Mouse (Mus musculus) CD4-positive, CD25-positive, alpha-beta regulatory T cell, adult 4 months (primary cell): ENCODE measurements around the gene P2ry6. TPM values are rescaled to one million over a fixed set of nuclear protein-coding genes. Genes with fewer than 3 reads are reported as not detected.

Source experiments
- ATAC-seq: one replicate; pipeline ENCODE4 v1.8.0; 2017
- polyA plus RNA-seq, 2 experiments: library from polyadenylated mRNA; unstranded; fragments of 100-300 nt; shearing (Covaris generic); gene quantifications; one replicate each; pipeline ENCODE4 v1.2.1; 2017

P2ry6 gene
- polyA plus RNA-seq, 2 experiments from 2014 or later, result not detected

DNA sequence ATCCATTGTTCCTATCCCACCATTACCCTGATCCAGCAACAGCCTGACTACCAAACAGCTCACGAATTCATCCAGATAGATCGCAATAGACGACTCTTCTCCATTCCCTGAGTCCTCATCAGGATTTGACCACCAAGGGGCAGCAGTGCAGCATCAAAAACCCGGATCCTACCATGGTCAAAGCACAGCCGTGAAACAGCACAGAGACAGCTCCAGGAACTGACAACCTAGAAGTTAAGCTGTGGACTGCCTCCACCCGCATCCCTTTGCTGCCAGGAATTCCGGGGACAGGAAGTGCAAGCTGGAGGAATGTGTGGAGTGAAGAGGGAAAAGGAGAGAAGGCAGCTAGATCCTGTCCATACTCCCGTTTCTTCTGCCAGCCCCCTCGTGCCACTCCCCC lies 13.6 kb upstream of the P2ry6 start:
- ATAC-seq, result no peak

DNA sequence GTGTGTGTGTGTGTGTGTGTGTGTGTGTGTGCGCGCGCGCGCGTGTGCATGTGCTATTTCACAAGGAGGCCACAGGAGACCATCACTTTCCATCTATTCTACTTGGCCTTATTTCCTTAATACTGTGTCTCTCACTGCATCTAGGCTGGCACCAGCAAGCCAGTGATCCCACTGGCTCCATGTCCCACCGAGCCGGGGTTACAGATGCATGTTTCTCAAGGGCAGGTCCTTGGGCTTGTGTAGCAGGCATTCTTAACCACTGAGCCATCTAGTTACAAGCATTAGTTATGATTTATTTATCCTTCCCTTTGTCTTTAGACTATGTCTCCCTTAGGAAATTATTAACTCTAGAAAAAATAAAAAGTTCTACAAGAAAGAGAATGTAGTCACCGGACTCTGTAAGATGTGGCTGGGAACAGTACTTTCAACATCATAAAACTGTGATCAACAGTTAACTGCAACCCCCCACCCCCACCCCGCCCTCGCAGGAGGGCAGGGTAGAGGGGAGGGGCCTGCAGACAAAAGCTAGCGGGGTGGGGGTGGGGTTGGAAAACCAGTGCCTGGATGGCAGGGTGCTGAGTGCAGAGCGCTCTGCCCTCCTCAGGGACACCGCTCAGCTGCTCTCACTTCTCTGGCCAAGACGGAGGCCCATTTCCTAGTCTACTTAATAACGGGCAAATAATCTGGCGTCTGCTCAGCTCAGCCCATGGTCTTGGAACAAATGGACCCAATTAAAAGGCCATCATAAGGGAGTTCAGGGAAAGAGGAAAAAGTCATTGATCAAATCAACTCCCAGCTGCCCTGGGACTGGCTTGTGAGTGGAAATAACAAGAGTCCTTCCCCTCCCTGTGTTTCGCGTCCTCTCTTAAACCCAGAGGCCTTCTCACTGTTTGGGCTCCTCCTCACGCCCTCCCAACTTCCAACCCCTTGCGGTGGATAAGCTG lies 10.3 kb upstream of the P2ry6 start:
- no peak for ATAC-seq

DNA sequence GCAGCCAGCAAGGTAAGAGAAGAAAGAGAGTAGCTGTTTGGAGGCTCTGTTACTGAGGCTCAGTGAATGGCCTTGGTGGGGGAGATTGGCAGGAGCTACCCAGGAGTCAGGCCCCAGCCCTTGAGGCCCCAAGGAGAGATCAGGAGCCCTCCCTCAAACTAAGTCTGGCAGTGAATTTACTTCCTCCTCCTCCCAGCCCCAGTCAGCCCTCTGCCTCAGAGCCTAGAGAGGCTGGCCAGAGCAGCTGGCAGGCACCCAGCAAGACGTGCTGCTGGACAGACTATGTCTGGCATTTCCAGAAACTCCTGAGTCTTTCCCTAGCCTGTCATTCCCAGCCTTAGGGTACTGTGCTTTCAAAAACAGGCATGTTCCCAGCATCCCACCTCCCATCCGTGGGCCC lies 4.7 kb upstream of the P2ry6 start:
- ATAC-seq, result no peak

DNA sequence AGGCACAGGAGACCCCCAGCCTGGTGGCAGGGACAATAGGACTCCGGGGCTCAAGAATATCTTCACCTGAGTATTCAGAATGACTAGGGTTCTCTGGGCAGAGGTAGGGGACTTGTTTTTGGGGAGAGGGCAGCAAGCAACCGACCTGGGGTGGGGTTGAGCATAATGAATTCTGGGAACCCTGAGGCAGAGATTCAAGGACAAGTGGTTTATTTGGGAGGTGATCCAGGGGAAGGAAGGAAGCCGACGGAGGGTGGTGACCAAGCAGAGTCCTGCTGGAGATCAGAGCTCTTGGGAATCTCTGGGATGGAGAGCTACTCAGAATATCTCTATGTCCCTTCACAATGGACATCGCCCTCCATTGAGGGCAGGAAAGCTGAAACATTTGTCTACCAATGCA lies 3.7 kb upstream of the P2ry6 start:
- ATAC-seq, result no peak

DNA sequence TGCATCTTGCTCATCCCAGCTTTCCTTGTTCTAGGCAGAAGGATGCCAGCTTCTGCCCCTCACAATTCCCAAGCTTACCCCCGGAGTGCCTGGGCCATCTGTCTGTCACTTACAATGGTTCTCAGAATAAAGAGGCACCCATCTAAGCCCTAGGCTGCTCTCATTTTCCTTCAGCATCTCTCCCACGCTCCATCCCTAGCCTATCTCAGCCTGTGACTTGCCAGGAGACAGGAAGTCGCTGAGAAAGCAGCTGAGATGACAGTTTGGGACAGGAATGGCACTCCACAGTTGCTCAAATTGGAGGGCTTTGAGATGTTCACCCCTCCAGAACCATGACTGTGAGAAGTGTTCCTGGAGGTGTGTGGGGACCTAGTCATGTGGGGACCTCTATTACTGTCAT lies 1.6 kb downstream of the P2ry6 start:
- no peak for ATAC-seq

DNA sequence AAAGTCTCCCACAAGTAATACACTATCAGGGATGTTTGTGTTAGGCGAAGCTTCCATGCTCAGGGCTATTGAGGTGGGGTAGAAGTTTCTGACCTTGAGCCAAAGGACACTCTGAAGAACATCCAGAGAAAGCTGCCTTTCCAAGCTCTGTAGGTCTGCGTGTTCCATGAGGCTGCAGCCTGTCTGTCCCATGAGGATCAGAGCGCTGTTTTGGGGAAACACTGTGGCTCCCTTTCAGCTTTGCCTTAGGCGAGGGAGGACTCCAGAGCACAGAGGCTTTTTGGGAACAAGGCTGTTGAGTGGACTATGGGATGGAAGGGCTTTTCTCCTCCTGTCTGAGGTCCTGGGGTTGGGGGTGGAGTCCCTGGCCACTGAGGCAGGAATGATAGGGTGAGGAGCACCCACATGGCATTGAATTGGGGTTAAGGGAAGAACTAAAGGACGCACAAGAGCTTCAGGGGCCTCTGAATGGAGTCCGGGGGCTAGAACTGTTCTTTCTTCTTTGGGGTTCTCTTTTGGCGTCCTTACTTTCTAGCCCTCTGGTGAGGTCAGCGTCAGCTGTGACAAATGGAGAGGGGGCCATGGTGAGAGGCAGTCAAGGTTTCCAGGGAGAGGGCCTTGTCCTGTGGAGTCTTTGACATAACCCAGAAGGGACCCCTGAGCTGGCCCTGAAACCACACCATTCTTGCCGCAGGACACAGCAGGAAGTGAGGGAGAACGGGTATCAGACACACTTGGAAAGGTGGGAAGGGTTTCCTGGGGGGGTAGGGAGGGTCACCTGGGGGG lies 5.4 kb downstream of the P2ry6 start:
- ATAC-seq, result no peak

DNA sequence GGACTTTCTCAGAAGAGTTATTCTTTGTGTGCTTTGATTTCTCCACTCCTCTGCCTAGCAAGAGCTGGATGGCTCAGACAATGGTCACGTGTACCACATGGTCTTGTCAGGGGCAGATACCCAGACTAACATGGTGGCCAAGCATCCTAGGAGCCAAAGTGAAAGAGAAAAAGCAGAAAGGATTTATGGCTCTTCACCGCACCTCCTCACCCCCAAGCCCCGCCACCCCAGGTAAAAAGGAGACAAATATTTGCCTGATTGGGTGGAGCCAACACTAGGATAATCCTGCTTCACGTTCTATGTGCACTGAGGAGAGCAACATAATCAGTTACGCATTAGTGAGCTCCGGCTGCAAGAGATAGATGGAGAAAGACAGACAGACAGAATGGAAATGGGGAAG lies 6.1 kb downstream of the P2ry6 start:
- no peak for ATAC-seq

DNA sequence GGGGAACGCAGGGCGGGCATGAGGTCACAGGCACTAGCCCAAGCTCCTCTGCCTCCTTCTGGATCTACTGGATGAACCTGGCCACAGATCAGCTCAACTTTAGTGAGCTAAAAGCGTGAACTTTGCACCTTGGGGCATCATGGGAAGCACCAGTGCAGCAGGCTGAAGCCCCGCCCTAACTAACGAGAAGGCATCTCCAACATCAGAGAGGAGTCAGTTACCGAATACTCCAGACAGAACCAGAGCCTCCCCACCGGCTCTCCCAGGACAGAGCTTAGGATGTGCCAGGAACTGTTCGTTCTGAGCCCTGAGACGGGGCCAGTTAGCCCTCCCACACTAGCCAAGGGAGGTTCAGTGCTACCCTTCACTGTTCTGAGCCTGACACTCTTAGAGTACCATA lies 6.6 kb downstream of the P2ry6 start:
- ATAC-seq, result no peak

DNA sequence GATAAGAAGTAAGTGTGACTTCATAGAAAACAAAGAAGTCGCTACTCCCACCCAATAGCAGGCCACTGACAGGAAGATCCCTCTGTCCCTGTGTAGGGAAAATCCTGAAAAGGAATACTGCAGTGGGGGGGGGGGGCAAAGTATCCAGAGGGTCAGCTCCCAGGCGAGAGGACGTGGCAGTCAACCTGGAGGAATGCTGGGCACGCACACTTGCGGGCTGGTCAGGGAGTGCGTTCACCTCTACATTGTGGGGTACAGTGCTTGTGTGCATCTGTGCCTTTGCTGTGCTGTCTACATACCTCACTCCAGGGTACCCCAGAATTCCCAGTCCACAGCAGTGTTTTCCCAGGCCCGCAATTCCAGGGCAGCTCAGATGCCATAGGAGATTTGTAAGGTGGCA lies 8.4 kb downstream of the P2ry6 start:
- no peak for ATAC-seq

DNA sequence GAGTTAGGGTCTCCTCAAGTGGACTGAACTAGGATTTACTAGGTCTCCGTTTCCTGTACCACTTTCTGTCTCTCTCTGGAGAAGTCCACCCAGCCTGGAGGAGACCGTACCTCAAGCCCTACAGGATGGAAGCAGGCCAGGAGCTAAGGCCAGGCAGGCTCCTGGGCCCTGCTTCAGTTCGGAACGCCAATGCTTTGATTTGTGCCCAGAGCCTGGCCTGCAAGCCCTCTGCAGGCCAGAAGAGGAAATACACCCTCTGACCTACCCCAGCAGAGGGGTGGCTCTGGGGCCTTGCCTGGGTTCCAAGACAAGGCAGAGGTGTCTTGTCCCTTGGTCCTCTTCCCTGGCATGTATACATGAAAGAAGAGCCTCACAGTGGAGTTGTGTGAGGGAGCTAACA lies 9.4 kb downstream of the P2ry6 start:
- peak; percentile 37 for ATAC-seq

DNA sequence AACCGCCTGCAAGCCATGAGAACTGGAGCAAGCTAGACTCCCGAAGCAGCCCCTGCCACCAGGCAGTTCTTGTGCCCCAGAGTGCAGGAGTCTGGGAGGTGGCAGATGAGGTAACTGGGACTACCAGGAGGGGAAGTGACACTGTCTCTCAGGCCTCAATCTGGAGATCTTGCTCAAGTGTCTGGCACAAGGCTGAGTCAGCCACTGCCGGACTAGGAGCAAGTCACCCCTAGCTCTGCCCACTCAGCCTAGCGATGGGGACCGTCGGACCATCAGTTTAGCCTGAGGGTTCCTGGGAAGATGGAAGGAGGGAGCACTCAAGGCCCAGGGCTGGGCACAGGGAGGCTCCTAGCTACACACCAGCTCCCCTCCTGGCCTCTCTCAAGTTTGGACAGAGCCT lies 10.2 kb downstream of the P2ry6 start:
- ATAC-seq, result no peak

DNA sequence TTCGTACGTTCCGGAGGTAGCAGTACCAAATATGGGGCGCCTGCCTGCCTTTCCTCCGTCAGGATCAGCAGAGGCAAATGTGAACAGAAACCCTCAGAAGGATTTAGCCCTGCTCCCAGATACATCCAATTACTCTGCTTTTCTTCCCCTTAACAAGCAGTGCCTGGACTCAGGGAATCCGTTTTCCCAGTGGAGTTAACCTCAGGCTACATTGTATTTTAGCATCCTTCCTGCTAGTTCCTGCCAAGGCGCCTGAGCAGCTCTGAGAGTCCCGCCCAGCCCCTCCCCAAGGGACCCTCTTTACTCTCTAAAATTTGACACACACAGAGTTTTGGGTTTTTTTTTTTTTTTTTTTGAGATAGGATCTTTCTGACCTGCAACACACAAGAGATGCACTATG lies 11.1 kb downstream of the P2ry6 start:
- ATAC-seq, result no peak

DNA sequence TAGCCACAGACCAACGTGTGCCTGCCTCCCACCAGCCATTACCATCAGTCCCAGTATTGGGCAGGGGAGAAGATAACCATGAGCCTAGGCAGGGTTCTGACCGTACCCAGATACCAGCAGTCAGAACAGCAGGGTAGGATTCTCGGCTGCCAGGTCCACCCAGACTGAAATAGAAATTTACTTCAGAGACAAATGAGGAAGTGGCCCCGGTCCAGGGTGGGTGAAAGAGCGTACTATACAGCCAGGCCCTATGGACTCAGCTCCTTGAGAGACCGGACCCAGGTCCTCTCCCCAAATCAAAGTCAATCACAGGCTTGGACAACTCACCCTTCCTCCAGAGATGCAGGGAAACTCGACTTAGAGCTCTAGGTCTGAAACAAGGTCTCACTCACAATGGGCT lies 13.3 kb downstream of the P2ry6 start:
- no peak for ATAC-seq

DNA sequence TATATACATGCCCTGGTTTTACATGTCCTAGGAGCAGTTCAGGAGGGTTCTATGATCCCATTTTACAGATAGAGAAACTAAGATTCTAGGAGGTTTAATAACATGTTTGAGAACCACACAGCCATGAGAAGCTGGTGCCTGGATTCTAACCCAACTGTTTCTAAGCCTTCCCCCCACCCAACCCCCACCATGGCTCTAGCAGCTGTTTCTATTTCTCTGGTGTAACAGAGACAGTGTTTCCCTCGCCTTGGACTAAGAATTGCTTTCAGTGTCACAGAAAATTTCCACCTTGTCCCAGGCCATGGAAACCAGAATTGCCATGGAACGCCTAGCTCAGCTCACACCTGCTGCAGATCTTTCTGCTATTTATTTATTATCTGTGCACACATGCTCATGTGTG lies 14.0 kb downstream of the P2ry6 start:
- ATAC-seq, result no peak

DNA sequence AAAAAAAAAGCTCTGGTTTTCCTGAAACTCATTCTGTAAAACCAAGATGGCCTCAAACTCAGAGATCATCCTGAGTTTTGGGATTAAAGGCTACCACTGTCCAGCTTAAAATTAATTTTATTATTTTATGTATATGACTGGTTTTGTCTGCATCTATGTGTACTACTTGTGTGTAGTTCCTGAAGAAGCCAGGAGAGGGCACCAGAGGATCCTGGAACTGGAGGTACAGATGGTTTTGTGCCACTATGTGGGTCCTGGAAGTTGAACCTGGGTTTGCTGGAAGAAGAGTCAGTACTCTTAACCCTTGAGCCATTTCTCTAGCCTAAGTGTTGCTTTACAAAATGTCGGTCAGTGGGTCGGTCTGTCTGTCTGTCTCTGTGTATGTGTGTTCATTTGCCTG lies 16.0 kb downstream of the P2ry6 start:
- no peak for ATAC-seq

DNA sequence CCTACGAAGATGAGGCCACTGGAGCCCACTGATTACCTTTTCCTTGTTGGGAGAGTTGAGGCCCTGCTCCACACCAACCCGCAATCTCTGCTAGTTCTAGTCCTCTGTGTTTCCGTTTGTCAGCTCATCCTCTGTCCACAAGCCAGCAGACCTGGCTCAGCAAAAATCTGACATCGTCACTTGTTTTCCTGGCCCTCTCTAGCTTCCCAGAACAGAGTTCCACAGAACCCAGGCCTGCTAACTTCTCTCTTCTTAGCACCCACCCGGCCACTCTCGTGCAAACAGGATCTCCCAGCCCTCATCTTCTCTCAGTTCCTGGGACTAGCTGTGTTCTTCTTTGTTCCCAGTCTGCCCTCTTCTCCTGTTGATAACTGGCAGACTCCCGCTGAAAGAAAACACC lies 21.8 kb downstream of the P2ry6 start:
- no peak for ATAC-seq

DNA sequence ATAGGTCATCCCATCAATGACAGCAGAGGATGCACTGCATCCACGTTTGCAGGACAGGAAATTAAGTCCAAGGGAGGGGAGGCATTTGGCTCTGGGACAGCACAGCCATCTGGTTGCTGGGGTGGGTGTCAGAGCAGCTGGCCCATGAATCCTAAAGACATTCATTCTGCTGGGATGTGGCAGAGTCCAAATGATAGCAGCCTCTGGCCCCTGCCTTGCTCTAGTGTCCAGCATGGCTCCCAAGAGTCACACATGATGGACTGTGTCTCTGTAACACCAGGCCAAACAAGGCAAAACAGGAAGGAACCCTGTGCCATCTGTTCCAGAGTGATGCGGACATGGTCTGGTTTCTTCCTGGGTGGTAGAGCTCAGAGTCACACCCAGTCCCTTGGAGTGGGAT lies 22.5 kb downstream of the P2ry6 start:
- ATAC-seq, result no peak

DNA sequence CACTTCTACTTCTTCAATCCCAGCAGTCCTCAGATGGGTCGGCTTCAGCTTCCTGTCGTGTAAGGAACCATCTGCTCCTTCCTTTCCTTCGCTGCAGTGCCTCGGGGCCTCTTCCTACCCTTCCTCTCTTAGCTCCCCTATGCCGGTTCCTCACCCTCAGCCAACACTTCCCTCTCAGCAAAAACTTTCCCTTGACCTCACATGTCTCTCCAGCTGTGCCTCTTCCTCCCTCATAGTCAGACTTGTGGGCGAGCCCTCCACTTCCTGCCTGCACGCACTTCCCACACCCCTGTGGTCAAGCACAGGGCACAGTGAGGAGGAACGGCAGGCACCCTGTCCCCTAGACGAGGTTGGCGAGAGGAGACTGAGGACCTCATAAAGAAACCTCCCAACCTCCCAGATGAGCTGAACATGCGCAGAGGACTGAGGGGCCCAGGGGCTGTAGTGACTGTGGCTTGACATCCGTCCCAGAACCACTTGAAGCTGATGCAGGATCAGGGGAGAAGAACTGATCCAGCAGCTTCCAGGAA lies 23.9 kb downstream of the P2ry6 start:
- ATAC-seq, result no peak

DNA sequence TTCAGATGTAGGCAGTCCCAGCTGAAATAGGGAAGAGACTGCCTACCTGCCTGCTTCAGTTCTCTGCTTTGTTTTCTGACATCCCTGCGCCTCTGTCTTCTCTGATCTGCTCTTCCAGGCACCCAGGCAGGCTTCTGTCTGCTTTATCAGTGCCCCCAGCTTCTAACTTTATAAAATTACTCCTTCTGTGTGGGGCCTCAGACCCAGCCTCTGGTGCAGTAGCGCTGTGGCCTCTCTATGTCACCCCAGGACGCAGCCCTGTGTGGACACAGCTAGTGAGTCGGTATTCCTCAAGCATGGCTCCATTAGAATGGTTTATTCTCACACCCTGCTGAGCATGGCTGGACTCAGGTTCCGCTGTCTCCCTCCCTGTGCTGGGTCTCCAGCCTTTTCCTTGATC lies 24.4 kb downstream of the P2ry6 start:
- no peak for ATAC-seq

DNA sequence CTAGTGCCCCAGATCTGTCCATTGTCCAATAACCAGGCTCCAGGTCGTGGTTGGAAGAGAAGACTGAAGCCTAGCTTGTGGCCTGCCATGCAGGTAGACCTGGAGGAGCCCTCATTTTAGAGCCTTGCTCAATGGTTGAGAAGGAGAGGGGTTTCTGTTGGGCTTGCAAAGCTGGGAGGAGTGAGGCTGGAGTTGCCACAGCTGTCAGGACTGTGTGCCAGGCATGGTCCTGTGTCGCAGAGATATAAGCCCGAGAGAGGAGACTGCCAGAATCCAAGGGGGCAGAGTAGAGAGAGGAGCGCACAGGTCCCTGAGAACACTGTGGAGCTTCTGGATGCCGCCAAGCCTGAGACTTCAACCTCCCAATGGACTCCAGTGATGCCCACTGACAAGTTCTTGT lies 29.7 kb downstream of the P2ry6 start:
- ATAC-seq, result no peak

DNA sequence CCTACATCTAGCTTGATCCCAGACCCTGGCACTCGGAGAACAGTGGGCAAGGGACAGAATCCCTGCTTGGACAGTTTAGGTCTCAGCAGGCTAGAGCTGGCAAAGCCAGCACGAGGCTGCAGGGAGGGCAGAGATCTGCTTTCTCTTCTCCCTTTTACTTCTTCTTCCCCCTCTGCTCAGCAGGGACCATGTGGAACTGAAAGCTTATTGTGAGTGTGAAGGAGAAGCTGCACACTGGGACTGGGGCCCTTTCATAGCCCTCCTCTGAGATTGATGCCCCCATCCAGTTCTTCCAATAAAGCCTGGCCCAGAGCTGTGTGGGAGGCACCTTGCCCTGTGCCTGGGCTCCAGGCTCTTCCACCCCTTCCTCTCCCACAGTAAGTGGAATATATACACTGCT lies 30.1 kb downstream of the P2ry6 start:
- no peak for ATAC-seq

DNA sequence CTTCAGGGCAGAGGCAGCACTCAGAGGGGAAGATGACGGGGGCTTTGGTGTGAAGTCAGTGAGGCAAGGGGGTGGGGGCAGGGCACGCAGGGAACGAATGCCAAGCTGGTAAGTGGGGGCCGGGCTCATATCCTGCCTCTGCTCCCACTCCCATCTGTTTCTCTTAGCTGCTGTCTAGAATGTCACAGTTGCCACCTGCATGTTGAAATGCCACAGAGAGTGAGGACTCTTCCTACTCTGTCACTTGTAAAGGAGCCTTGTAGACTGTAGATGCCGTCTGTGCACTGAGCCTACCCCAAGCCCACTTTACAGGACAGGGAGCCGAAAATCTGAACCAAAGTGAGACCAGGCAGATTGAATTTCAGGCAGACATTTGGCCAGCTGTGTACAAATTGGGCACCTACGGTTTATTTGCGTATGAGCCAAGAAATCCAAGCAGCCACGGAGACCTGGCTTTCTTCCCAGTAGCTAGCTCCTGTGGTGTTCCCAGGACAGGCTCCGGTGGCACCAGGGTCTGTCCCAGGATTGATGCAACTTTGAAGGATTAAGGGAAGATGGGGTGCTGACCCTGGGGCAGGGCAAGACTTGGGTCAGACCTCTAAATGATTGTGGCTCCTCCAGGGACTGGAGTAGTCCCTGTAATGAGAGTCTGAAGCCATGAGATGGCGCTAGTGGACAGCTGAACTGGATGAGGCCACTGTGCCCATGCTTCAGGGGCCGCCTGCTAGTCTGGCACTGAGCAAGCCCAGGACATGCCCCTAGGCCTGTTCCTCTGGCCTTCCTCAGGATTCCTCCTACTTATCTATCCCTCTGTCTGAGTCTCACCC lies 31.4 kb downstream of the P2ry6 start:
- ATAC-seq, result no peak

DNA sequence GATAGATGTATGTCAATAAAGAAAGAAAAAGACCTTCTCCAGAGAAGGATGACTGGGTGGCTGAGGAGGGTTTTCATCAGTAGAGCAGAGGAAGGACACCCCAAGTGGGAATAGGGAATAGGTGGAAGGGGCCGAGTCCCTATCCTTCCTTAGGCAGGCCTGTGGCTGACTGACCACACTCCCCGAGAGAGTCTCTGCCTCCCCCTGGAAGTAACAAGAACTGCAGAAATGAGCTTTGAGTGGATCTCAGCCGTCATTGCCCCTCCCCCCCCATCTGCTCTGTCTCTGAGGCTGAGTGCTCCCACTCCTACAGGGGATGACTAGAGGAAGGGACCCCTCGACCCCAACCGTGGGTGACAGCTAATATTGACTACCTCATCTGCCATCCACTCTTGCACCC lies 33.3 kb downstream of the P2ry6 start:
- ATAC-seq, result no peak
